28 mouse cellular contexts compared by ENCODE assay signal in the genomic region with DNA sequence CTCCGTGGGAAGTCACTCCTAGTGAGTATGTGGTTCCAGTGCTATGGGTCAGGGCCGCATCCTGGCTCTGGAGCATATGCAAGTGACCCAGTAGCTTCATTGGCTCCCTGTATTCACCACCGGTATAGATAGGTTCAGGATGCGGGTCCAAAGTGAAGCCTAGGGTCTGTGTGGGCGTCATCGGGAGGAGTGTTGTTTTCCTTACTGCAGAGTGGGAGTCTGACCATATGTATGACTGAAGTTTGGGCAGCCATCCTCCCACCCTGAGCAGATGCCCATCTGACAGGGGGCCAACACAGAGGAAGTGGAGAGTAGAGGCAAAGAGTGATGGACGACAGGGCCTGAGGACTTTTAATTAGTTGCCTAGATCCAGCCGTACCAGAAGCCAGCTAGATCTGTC. TPM values are rescaled to one million over a fixed set of nuclear protein-coding genes. Genes with fewer than 3 reads are reported as not detected.
DNase-seq lines count a peak whose midpoint lies in the region; ATAC-seq and TF ChIP-seq lines count a peak whose summit lies in the region.
"Had no signal": no experiment of that assay in that cellular context is flagged by ENCODE, and none has a peak within 500 bp of the region (broad histone marks: within the 10 kb centered on the region; RNA-seq: fewer than 3 reads in every experiment).

No protein-coding gene starts in this region.

- H3K27ac ChIP-seq in kidney, adult 2 months (ENCODE audit: insufficient read depth, low read depth, low read length) = peak overlapping the region; percentile 20; the same call in 1 of the 2 replicates
- H3K27ac ChIP-seq in kidney, embryonic 15.5 days = no peak overlapping the region
- H3K27ac ChIP-seq: forebrain, embryonic 10.5 days; hindbrain, embryonic 10.5 days; limb, embryonic 12.5 days; macrophage; neural tube, embryonic 15.5 days; stomach, embryonic 15.5 days had no signal

- no peak for TF ChIP-seq POLR2A in kidney, adult 2 months (IDR thresholded peaks at IDR 0.05; ENCODE audit: low read depth, low read length)

- no peaks in the 10 kb centered on the region for H3K36me3 ChIP-seq in kidney, adult 2 months (ENCODE audit: control insufficient read depth, insufficient read depth, low read length)
- H3K36me3 ChIP-seq in kidney, embryonic 15.5 days = no peaks in the 10 kb centered on the region
- H3K36me3 ChIP-seq: forebrain, embryonic 10.5 days; heart, embryonic 12.5 days; hindbrain, embryonic 10.5 days; limb, embryonic 12.5 days; neural tube, embryonic 15.5 days; stomach, embryonic 15.5 days had no signal

- no peak for DNase-seq in kidney, adult 2 months
- peak; percentile 15 to 18 for DNase-seq in layer of hippocampus, postnatal 36 days
- no peak for DNase-seq in layer of hippocampus, postnatal 14 days (ENCODE audit: low spot score in 2 of 2)
- peak; percentile 74 for DNase-seq in brain, adult 2 months (ENCODE audit: low read depth, low spot score)
- DNase-seq in left cerebral cortex, postnatal 36 days (ENCODE audit: low spot score in 2 of 2) = peak; percentile 66 to 75
- DNase-seq: adrenal gland, adult 2 months; cerebellum, adult 18-20 months; cerebellum, postnatal 14 days; forebrain, postnatal 0 days; gastrocnemius, postnatal 25 days; liver, postnatal 0 days; thymus, adult 18-20 months; thymus, postnatal 36 days had no signal

- no peak overlapping the region for H3K4me2 ChIP-seq in kidney, embryonic 15.5 days
- H3K4me2 ChIP-seq: heart, embryonic 12.5 days; limb, embryonic 12.5 days; liver, embryonic 11.5 days; neural tube, embryonic 15.5 days; stomach, embryonic 15.5 days had no signal

- no peak for ATAC-seq in kidney, embryonic 15.5 days (replicated peaks; ENCODE audit: low FRiP score)
- no peak for ATAC-seq in monocyte, adult 5-6 weeks (replicated peaks; ENCODE audit: insufficient number of reproducible peaks, low FRiP score, low TSS enrichment, poor library complexity, severe bottlenecking)
- no peak for ATAC-seq in inflammation-experienced regulatory T-cells, adult 6 months
- ATAC-seq: forebrain, postnatal 0 days; hindbrain, embryonic 16.5 days; intestine, embryonic 16.5 days; liver, postnatal 0 days; lung, postnatal 0 days; Patski had no signal

- no peak overlapping the region for H3K9ac ChIP-seq in kidney, embryonic 15.5 days
- H3K9ac ChIP-seq: forebrain, postnatal 0 days; heart, embryonic 12.5 days; limb, embryonic 12.5 days; liver, postnatal 0 days; neural tube, embryonic 15.5 days; stomach, embryonic 15.5 days had no signal

- peaks cover 5% of the 10 kb centered on the region; the same call in 1 of the 2 replicates for H3K4me1 ChIP-seq in kidney, adult 2 months (ENCODE audit: control insufficient read depth, insufficient read depth, low read length)
- peaks cover 7% of the 10 kb centered on the region; the same call in 1 of the 2 replicates for H3K4me1 ChIP-seq in kidney, embryonic 15.5 days
- H3K4me1 ChIP-seq: heart, embryonic 12.5 days; stomach, embryonic 15.5 days had no signal

- H3K27me3 ChIP-seq in kidney, adult 2 months (replicated peaks; ENCODE audit: control insufficient read depth, insufficient read depth, low read length) = no peaks in the 10 kb centered on the region
- H3K27me3 ChIP-seq in kidney, embryonic 15.5 days = no peaks in the 10 kb centered on the region
- H3K27me3 ChIP-seq: heart, embryonic 12.5 days; neural tube, embryonic 15.5 days; Patski; stomach, embryonic 15.5 days had no signal

- no peak for TF ChIP-seq CTCF in kidney, adult 2 months (conservative IDR thresholded peaks at IDR 0.05; ENCODE audit: insufficient read depth, insufficient read length, low read depth, low read length)

- H3K4me3 ChIP-seq in kidney, adult 2 months (ENCODE audit: insufficient read depth, low read depth, low read length) = no peak overlapping the region
- no peak overlapping the region for H3K4me3 ChIP-seq in kidney, embryonic 15.5 days (replicated peaks)
- H3K4me3 ChIP-seq: forebrain, embryonic 10.5 days; heart, embryonic 12.5 days; hindbrain, embryonic 10.5 days; limb, embryonic 12.5 days; neural tube, embryonic 15.5 days; stomach, embryonic 15.5 days had no signal

- 58% methylated on average over 8 of the region's 8 CpGs for WGBS in kidney, adult 2 months
- 49% methylated on average over 8 of the region's 8 CpGs for WGBS in kidney, embryonic 15.5 days

- intact Hi-C loops in left cerebral cortex, postnatal 36 days (cut with DNase I) = no loop called here

- H3K9me3 ChIP-seq in kidney, embryonic 15.5 days (replicated peaks) = no peaks in the 10 kb centered on the region
- H3K9me3 ChIP-seq: forebrain, embryonic 10.5 days; heart, embryonic 12.5 days; hindbrain, embryonic 10.5 days; limb, embryonic 12.5 days; neural tube, embryonic 15.5 days; stomach, embryonic 15.5 days had no signal

RNA-seq across cellular contexts. Expression of a gene that starts 12.8 kb away (rescaled TPM):
- polyA plus RNA-seq in kidney, adult 2 months (2012; rRNA removed) = 56.9 and 60.1 TPM in 2 replicates
- polyA plus RNA-seq in kidney, embryonic 15.5 days (2015; fragmentation: Nextera tagmentation; extraction: Ambion mirVana) = 41.8 and 45.7 TPM in 2 replicates
- 10 to 100 TPM; 15.0 to 19.4 TPM for total RNA-seq in layer of hippocampus, postnatal 36 days (2021)
- 10 to 100 TPM; 17.4 to 18.4 TPM for total RNA-seq in layer of hippocampus, postnatal 14 days (2021)
- total RNA-seq in left cerebral cortex, postnatal 36 days (2021) = 10 to 100 TPM; 15.9 to 16.8 TPM
- total RNA-seq in monocyte, adult 5-6 weeks (2017) = 12.4 to 22.2 TPM (median 16.4 TPM) in 3 replicates
- 10 to 100 TPM; 32.5 to 41.1 (median 38.2) TPM for polyA plus RNA-seq in inflammation-experienced regulatory T-cells, adult 6 months (2017; shearing (Covaris generic))

Comparison
In these comparisons a context has a peak if more than half of its experiments do, and no peak if none do; other contexts are left out.
1. DNase-seq: peak in layer of hippocampus, postnatal 36 days (2 of 2), brain, adult 2 months (single experiment) and left cerebral cortex, postnatal 36 days (2 of 2); none in kidney, adult 2 months (single experiment) and layer of hippocampus, postnatal 14 days (0 of 2).